Mouse (Mus musculus) olfactory bulb, adult 2 months (tissue): ENCODE data around the gene C8b. TPM values are rescaled to one million over a fixed set of nuclear protein-coding genes. Genes with fewer than 3 reads are reported as not detected.
A peak's percentile ranks its signal among the peaks of the same experiment; 100 is the strongest.

Source experiments
- H3K27ac ChIP-seq: fragments of 200-500 bp; 2 replicates; pipeline ENCODE4 v1.5.1; 2012; ENCODE audit warnings: low read depth, low read length; ENCODE audit not compliant: insufficient read depth
- H3K4me1 ChIP-seq: fragments of 200-500 bp; 2 replicates; pipeline ENCODE4 v1.6.1; 2012; ENCODE audit warnings: low read length; ENCODE audit not compliant: control insufficient read depth, insufficient read depth
- H3K4me3 ChIP-seq: fragments of 200-500 bp; 2 replicates; pipeline ENCODE4 v1.5.1; 2012; ENCODE audit warnings: mild to moderate bottlenecking, low read depth, low read length, moderate library complexity; ENCODE audit not compliant: insufficient read depth
- CTCF ChIP-seq: fragments of 200-500 bp; IDR thresholded peaks from 2 replicates; pipeline ENCODE4 v1.5.1; 2012; ENCODE audit warnings: low read depth, mild to moderate bottlenecking, low read length, moderate library complexity; ENCODE audit not compliant: insufficient read depth
- POLR2A ChIP-seq: fragments of 200-500 bp; IDR thresholded peaks from 2 replicates; pipeline ENCODE4 v1.6.1; 2012; ENCODE audit warnings: mild to moderate bottlenecking, low read depth, low read length, moderate library complexity; ENCODE audit not compliant: insufficient read depth
- WGBS: fragments of 180-500 bp; shearing (Covaris S2); methylation state at CpG from one replicate; pipeline ENCODE4 v1.1.7; 2018; 5-methylcytosine and 5-hydroxymethylcytosine counted together
- polyA plus RNA-seq: library from polyadenylated mRNA; stranded (reverse); fragments of >200 nt; gene quantifications from 2 replicates; pipeline ENCODE4 v1.2.4, GENCODE M21; 2012; ENCODE audit warnings: low replicate concordance; ENCODE audit not compliant: missing spikeins, insufficient read depth, insufficient read length

C8b gene
- polyA plus RNA-seq, 1 experiment, result not detected

DNA sequence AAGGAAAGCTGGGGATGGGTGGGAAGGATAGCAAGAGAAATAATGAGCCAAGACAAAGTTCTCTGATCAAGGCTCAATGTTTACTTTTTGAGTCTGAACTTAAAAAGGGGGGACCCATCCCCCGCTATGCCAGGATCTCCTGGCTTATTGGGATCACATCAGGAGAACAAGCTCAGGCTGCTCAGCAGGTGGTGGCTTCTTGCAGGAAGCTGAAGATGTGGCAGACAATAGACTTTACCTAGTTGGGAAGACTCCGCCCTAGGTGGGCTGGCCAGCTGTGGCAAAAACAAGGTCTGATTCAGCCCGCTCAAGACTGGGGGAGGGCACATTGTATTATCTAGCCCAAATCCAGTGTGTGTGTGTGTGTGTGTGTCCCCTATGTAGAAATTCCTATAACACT lies 35.5 kb downstream of the C8b start:
- H3K4me1 ChIP-seq, result peaks cover 4% of the 10 kb centered on the region; the same call in 1 of the 2 replicates
- H3K4me3 ChIP-seq, result no peak overlapping the region
- 99% methylated on average over 3 of the region's 3 CpGs for WGBS
- no peak for TF ChIP-seq POLR2A
- TF ChIP-seq CTCF, result no peak
- no peak overlapping the region for H3K27ac ChIP-seq

DNA sequence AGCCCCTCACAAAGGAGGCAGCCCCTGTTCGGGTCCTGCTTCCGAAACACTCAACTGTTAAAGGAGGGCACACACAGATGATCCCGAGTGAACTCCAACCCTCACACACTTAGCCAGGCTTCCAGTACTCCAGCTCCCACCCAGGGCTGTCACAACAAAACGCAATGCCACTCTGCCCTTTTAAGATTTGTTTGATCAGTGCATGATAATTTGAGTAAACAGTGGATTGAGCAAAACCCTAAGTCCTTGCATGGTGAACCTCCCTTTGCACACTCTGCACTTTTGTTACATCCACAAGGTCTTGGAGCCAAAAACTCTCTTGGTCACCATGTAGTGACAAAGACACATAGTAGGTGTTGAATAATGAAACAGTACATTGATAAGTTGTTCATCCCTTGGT lies 38.0 kb downstream of the C8b start:
- Histone ChIP-seq H3K4me3 (no peak overlapping the region), H3K27ac (no peak overlapping the region), H3K4me1 (peaks cover 4% of the 10 kb centered on the region; the same call in 1 of the 2 replicates)
- TF ChIP-seq CTCF, result no peak
- no peak for TF ChIP-seq POLR2A
- 97% methylated on average over 4 of the region's 4 CpGs for WGBS

DNA sequence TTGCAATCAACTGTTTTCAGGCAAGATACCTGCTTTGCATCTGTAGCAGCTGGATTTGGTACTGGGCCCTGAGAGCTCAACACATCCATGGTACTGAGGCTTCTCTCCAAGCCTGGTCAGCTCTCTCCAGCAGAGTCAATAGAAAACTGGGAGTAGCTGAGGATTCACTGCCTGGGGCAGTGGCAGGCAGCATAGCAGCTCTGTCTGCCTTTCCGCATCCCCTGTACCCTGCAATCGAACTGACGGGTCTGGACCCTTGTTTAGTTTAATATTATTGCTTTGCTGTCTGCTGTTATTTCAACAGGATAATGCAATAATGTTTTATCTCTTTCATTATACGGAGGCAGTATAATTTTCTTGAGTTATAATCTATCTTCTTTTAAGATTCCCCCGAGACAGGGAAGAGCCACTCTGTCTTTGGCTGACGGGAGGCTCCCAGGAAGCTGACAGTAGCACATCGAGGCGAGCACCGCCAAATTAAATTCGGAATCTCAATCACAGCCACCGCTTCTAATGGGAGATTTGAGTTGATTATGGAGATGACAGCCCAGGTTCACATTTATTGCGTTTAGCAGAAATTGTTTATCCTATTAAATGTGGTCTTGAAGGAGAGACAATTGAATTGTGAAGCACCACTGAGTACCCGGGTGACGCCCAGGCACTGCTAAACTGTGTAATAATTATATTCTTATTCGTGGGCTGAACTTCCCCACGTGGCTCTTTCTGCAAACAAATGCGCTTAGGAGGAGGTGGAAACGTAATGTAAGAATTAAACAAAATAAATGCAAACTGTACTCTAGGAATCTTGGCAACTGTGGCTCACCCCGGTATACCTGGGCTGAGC lies 39.5 kb downstream of the C8b start:
- H3K4me3 ChIP-seq, result no peak overlapping the region
- no peak overlapping the region for H3K27ac ChIP-seq
- H3K4me1 ChIP-seq, result peaks cover 4% of the 10 kb centered on the region; the same call in 1 of the 2 replicates
- 53% methylated on average over 19 of the region's 19 CpGs for WGBS
- TF ChIP-seq CTCF (no peak), POLR2A (no peak)

DNA sequence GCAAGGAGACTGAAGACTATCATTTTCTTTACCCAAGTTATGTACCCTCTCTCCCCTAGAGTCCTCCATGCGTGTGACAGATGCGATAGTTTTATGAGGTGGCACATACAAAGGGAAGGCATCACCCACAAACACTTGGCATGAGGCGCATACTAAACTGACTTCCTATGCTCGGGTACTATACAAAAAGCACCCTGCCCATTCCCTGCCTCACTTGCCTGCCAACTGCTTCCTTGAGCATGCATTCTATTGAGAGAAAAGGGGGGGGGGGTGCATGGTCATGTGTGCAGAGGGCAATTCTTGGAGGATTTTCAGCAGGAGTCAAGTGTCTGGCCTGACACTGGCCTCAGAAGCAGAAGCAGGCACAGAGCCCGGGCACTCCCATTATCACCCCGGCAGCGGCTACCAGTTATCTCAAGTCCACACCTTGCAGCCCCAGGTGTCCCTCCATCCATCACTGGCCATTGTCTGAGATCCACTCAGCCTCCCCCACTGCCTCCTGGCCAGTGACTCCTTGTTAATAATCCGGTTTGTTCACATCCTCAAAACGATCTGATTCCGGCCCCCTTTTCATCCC lies 44.7 kb downstream of the C8b start:
- Histone ChIP-seq H3K4me3 (no peak overlapping the region), H3K27ac (no peak overlapping the region), H3K4me1 (peaks cover 4% of the 10 kb centered on the region; the same call in 1 of the 2 replicates)
- TF ChIP-seq CTCF, result no peak
- TF ChIP-seq POLR2A, result no peak
- 75% methylated on average over 10 of the region's 10 CpGs for WGBS

DNA sequence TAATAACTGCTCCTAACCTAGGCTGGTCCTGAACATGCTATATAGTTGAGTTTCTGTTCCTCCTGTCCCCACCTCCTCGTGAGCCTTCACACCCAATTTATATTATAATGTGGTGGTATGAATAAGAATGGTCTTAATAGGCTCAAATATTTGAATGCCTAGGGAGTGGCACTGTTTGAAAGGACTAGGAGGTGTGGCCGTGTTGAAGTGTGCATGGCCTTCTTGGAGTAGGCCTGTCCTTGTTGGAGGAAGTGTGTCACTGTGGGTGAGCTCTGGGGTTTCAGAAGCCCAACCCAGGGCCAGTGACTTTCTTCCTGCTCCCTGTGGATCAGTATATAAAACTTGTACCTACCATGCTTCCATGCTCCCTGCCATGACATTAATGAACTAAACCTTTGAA lies 47.5 kb downstream of the C8b start:
- no peak overlapping the region for H3K27ac ChIP-seq
- H3K4me3 ChIP-seq, result no peak overlapping the region
- 90% methylated on average over 2 of the region's 2 CpGs for WGBS
- no peak for TF ChIP-seq POLR2A
- TF ChIP-seq CTCF, result no peak
- peaks cover 4% of the 10 kb centered on the region; the same call in 1 of the 2 replicates for H3K4me1 ChIP-seq

DNA sequence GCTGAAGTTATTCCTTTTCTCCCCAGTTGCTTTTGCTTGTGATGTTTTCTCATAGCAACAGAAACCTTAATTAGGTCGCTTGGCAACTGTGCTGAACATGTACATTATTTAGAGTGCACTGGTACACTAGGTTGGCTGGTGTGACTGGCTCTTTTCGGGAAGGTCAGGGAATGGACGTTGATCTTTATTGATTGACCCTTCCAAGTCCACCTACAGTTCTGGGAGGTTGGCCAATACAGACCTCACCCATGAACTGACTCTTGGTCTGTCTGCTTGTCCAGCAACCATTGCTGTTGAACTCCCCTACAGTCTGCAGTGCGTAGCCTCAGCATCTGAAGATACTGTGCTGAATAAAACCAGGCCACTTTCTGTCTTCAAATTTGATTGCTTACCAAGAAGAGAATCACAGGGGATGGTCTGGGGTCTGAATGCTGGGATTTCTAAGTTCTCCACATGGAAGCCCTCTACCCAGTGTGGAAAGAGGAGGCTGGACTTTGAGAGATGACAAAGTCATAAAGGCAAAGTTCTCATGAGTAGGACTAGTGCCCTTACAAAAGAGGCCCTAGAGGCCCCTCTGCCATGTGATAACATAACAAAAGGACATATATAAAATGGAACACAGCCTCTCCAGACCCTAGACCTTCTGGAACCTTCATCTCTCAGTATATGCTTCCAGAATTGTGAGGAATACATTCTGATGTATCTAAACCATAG lies 50.6 kb downstream of the C8b start:
- 71% methylated on average over 4 of the region's 4 CpGs for WGBS
- H3K4me1 ChIP-seq, result peaks cover 11% of the 10 kb centered on the region
- no peak overlapping the region for H3K27ac ChIP-seq
- TF ChIP-seq CTCF, result no peak
- no peak for TF ChIP-seq POLR2A
- no peak overlapping the region for H3K4me3 ChIP-seq

DNA sequence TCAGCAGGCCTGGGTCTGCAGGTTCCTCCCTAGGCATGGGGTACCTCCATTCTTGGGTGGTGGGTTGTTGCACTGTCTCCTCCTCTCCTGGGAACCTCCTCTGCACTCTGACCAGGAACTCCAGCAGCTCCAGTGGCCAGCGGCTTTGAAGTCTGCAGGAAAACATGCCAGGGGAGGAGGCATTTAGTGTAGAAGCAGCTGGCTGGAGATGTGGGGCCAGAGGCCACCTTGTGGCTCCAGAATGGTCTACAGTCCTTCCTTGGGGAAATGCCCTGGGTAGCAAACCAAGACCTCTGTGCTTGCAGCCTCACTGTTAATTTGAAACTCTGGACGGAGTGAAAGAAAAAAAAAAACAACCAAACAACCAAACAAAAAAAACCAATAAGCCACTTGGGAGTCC lies 51.4 kb downstream of the C8b start:
- Histone ChIP-seq H3K4me1 (peaks cover 15% of the 10 kb centered on the region), H3K27ac (no peak overlapping the region), H3K4me3 (no peak overlapping the region)
- TF ChIP-seq POLR2A (no peak), CTCF (no peak)
- 73% methylated on average over 2 of the region's 2 CpGs for WGBS

DNA sequence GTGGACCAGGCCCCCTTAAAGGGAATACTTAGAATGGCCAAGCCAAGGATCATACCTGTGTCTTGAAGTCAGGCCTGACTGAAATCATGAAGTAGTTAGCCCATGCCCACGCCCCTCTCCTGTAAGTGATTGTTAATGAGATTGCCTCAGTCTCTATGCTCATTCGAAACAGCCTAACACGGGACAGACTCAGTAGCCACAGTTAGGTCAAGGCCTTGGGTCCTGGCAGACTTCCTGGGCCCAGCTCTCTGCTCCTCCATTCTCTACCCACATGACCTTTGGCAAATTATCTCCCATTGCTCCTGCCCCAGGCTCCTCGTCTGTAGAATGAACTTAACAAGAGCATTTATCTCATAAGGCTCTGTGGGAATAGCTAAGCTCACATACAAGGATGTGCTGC lies 52.9 kb downstream of the C8b start:
- TF ChIP-seq POLR2A, result no peak
- TF ChIP-seq CTCF, result no peak
- Histone ChIP-seq H3K27ac (peak overlapping the region; percentile 41), H3K4me1 (peaks cover 15% of the 10 kb centered on the region), H3K4me3 (no peak overlapping the region)
- WGBS, result 74% methylated on average over 4 of the region's 4 CpGs

DNA sequence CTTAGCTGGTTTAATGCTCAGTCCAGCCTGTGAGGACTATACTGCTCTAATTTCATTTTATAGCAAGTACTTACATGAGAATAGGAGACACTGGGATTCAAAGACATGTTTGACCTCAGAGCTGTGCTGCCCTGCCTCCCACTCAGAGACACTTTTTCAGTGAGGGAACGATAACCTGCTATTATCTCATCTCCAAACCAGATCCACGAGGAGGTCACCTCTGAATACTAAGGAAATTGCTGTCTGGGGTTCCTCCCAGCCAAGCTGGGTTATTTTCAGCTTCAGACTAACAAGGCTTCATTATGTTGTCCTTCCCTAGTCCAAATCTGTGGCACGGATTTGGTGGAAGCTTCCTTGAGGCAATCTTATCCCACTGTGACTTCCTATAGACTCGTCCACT lies 53.8 kb downstream of the C8b start:
- Histone ChIP-seq H3K27ac (peak overlapping the region; percentile 41; the same call in 1 of the 2 replicates), H3K4me1 (peaks cover 15% of the 10 kb centered on the region), H3K4me3 (no peak overlapping the region)
- WGBS, result 15% methylated on average over 4 of the region's 4 CpGs
- TF ChIP-seq POLR2A (no peak), CTCF (no peak)
